Mouse (Mus musculus) limb, embryonic 11.5 days (tissue): ENCODE measurements around the gene Ilf3. TPM values are rescaled to one million over a fixed set of nuclear protein-coding genes. Genes with fewer than 3 reads are reported as not detected.

Experiments used
- ATAC-seq: fragments of 200-750 bp; cut with Nextera tagmentation; 2 replicates; pipeline ENCODE4 v1.8.0; 2017; ENCODE audit warnings: low read depth; ENCODE audit not compliant: insufficient number of reproducible peaks, low FRiP score, low TSS enrichment
- DNase-seq: peaks from one replicate; pipeline ENCODE4 v3.0.0-alpha.2; 2015; ENCODE audit warnings: low spot score
- H3K27ac ChIP-seq: fragments of 300-500 bp; sonication (generic); replicated peaks from 2 replicates; pipeline ENCODE4 v1.5.1; 2014; ENCODE audit warnings: low read depth, mild to moderate bottlenecking, low read length
- H3K27me3 ChIP-seq: fragments of 300-500 bp; sonication (generic); 2 replicates; pipeline ENCODE4 v1.6.1; 2014; ENCODE audit warnings: mild to moderate bottlenecking, low read length, mixed read lengths; ENCODE audit not compliant: control insufficient read depth, insufficient read depth
- H3K36me3 ChIP-seq: fragments of 300-500 bp; sonication (generic); 2 replicates; pipeline ENCODE4 v1.6.1; 2014; ENCODE audit warnings: mild to moderate bottlenecking, low read length, moderate library complexity, mixed read lengths; ENCODE audit not compliant: control insufficient read depth, insufficient read depth
- H3K4me1 ChIP-seq: fragments of 300-500 bp; sonication (generic); 2 replicates; pipeline ENCODE4 v1.6.1; 2014; ENCODE audit warnings: low read length, mixed read lengths; ENCODE audit not compliant: control insufficient read depth, insufficient read depth
- H3K4me2 ChIP-seq: fragments of 300-500 bp; sonication (generic); 2 replicates; pipeline ENCODE4 v1.6.1; 2014; ENCODE audit warnings: low read depth, mild to moderate bottlenecking, moderate library complexity; ENCODE audit not compliant: severe bottlenecking
- H3K4me3 ChIP-seq: fragments of 300-500 bp; sonication (generic); 2 replicates; pipeline ENCODE4 v1.5.1; 2014; ENCODE audit warnings: low read depth, low read length
- H3K9ac ChIP-seq: fragments of 300-500 bp; sonication (generic); 2 replicates; pipeline ENCODE4 v1.6.1; 2014; ENCODE audit warnings: mild to moderate bottlenecking, low read length
- H3K9me3 ChIP-seq: fragments of 300-500 bp; sonication (generic); 2 replicates; pipeline ENCODE4 v1.6.1; 2016; ENCODE audit warnings: low read length; ENCODE audit not compliant: control insufficient read depth
- WGBS: fragments of 180-500 bp; shearing (Covaris S2); extraction: QIAGEN DNeasy Blood & Tissue Kit; methylation state at CpG from one replicate; pipeline ENCODE4 v1.1.7; 2014; 5-methylcytosine and 5-hydroxymethylcytosine counted together
- polyA plus RNA-seq: library from polyadenylated mRNA; unstranded; fragments of >200 nt; fragmentation: Nextera tagmentation; extraction: Ambion mirVana; gene quantifications from 2 replicates; pipeline ENCODE4 v1.2.1, GENCODE M21; 2014

The Ilf3 gene
- polyA plus RNA-seq, 1 experiment from 2014 or later = 268 TPM

GRCm38 (mm10) chr9:21369080-21369479, 1.4 kb downstream of the Ilf3 start:
- H3K9ac ChIP-seq = peak overlapping the region; percentile 76; the same call in 1 of the 2 replicates
- no peaks in the 10 kb centered on the region for H3K27me3 ChIP-seq
- peak overlapping the region; percentile 63 for H3K4me3 ChIP-seq
- WGBS = 59% methylated on average over 11 of the region's 11 CpGs
- peaks cover 6% of the 10 kb centered on the region; the same call in 1 of the 2 replicates for H3K4me1 ChIP-seq
- H3K9me3 ChIP-seq = no peaks in the 10 kb centered on the region
- ATAC-seq (no peak), DNase-seq (no peak)
- no peak overlapping the region for H3K27ac ChIP-seq
- H3K4me2 ChIP-seq = peak overlapping the region; percentile 76
- H3K36me3 ChIP-seq = peaks cover 9% of the 10 kb centered on the region

GRCm38 (mm10) chr9:21370876-21371275, 3.2 kb downstream of the Ilf3 start:
- H3K27ac ChIP-seq = no peak overlapping the region
- WGBS = 90% methylated on average over 2 of the region's 2 CpGs
- no peak overlapping the region for H3K4me3 ChIP-seq
- no peak overlapping the region for H3K9ac ChIP-seq
- H3K27me3 ChIP-seq = no peaks in the 10 kb centered on the region
- ATAC-seq (no peak), DNase-seq (no peak)
- peaks cover 13% of the 10 kb centered on the region for H3K36me3 ChIP-seq
- H3K9me3 ChIP-seq = no peaks in the 10 kb centered on the region
- peaks cover 6% of the 10 kb centered on the region; the same call in 1 of the 2 replicates for H3K4me1 ChIP-seq
- H3K4me2 ChIP-seq = no peak overlapping the region

GRCm38 (mm10) chr9:21372508-21372907, 4.8 kb downstream of the Ilf3 start:
- WGBS = 96% methylated on average over 1 of the region's 1 CpGs
- no peak overlapping the region for H3K4me3 ChIP-seq
- H3K36me3 ChIP-seq = peaks cover 13% of the 10 kb centered on the region
- no peaks in the 10 kb centered on the region for H3K27me3 ChIP-seq
- no peak overlapping the region for H3K9ac ChIP-seq
- no peak overlapping the region for H3K4me2 ChIP-seq
- no peak for DNase-seq
- H3K9me3 ChIP-seq = no peaks in the 10 kb centered on the region
- no peak for ATAC-seq
- peaks cover 6% of the 10 kb centered on the region; the same call in 1 of the 2 replicates for H3K4me1 ChIP-seq
- H3K27ac ChIP-seq = no peak overlapping the region

- WGBS = 84% methylated on average over 3 of the region's 3 CpGs
- Histone ChIP-seq H3K36me3 (peaks cover 9% of the 10 kb centered on the region), H3K4me3 (no peak overlapping the region), H3K27me3 (no peaks in the 10 kb centered on the region), H3K4me1 (no peaks in the 10 kb centered on the region), H3K27ac (no peak overlapping the region), H3K4me2 (no peak overlapping the region), H3K9me3 (no peaks in the 10 kb centered on the region), H3K9ac (no peak overlapping the region)
- DNase-seq (no peak), ATAC-seq (no peak)
Measured at GRCm38 (mm10) chr9:21379195-21379594, 11.5 kb downstream of the Ilf3 start.

- peaks cover 6% of the 10 kb centered on the region; the same call in 1 of the 2 replicates for H3K36me3 ChIP-seq
- no peaks in the 10 kb centered on the region for H3K9me3 ChIP-seq
- H3K4me3 ChIP-seq = no peak overlapping the region
- H3K9ac ChIP-seq = no peak overlapping the region
- no peak overlapping the region for H3K4me2 ChIP-seq
- H3K4me1 ChIP-seq = no peaks in the 10 kb centered on the region
- ATAC-seq (no peak), DNase-seq (no peak)
- H3K27ac ChIP-seq = no peak overlapping the region
- no peaks in the 10 kb centered on the region for H3K27me3 ChIP-seq
Measured at GRCm38 (mm10) chr9:21380868-21381267, 13.2 kb downstream of the Ilf3 start.

GRCm38 (mm10) chr9:21383966-21384365, 16.3 kb downstream of the Ilf3 start:
- Histone ChIP-seq H3K9ac (no peak overlapping the region), H3K27me3 (no peaks in the 10 kb centered on the region), H3K27ac (no peak overlapping the region), H3K9me3 (no peaks in the 10 kb centered on the region), H3K4me2 (no peak overlapping the region), H3K4me1 (no peaks in the 10 kb centered on the region), H3K36me3 (peaks cover 10% of the 10 kb centered on the region; the same call in 1 of the 2 replicates), H3K4me3 (no peak overlapping the region)
- DNase-seq = no peak
- ATAC-seq = no peak

GRCm38 (mm10) chr9:21392646-21393175, 25.0 kb downstream of the Ilf3 start:
- H3K9me3 ChIP-seq = no peaks in the 10 kb centered on the region
- 91% methylated on average over 10 of the region's 10 CpGs for WGBS
- no peaks in the 10 kb centered on the region for H3K27me3 ChIP-seq
- H3K4me3 ChIP-seq = no peak overlapping the region
- no peak overlapping the region for H3K4me2 ChIP-seq
- H3K9ac ChIP-seq = no peak overlapping the region
- no peak for DNase-seq
- no peak for ATAC-seq
- H3K27ac ChIP-seq = no peak overlapping the region
- peaks cover 57% of the 10 kb centered on the region for H3K36me3 ChIP-seq
- no peaks in the 10 kb centered on the region for H3K4me1 ChIP-seq

GRCm38 (mm10) chr9:21395692-21396091, 28.0 kb downstream of the Ilf3 start:
- Histone ChIP-seq H3K27me3 (no peaks in the 10 kb centered on the region), H3K4me2 (no peak overlapping the region), H3K9me3 (no peaks in the 10 kb centered on the region), H3K4me1 (no peaks in the 10 kb centered on the region), H3K27ac (no peak overlapping the region), H3K36me3 (peaks cover 42% of the 10 kb centered on the region), H3K4me3 (no peak overlapping the region), H3K9ac (no peak overlapping the region)
- DNase-seq = no peak
- 94% methylated on average over 3 of the region's 3 CpGs for WGBS
- no peak for ATAC-seq

GRCm38 (mm10) chr9:21397170-21397569, 29.5 kb downstream of the Ilf3 start:
- Histone ChIP-seq H3K9ac (no peak overlapping the region), H3K4me1 (no peaks in the 10 kb centered on the region), H3K4me3 (no peak overlapping the region), H3K27me3 (no peaks in the 10 kb centered on the region), H3K9me3 (no peaks in the 10 kb centered on the region), H3K4me2 (no peak overlapping the region), H3K27ac (no peak overlapping the region), H3K36me3 (peaks cover 39% of the 10 kb centered on the region)
- ATAC-seq (no peak), DNase-seq (no peak)
- WGBS = 94% methylated on average over 3 of the region's 3 CpGs
